In the genomic region with DNA sequence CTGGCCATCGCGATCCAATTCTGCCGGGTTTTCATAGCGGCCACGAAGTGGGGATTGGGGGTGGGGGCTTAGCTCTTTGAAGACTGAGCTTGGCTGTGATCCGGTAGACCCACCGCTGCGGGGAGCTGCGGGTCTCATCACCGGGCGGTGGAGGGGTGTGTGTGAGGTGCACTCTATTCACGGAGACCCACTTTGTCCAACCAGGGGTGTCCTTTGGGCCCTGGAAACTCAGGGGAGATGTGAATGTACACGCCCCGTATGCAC, we compare ENCODE assay signal across 8 mouse cellular contexts. TPM values are rescaled to one million over a fixed set of nuclear protein-coding genes. Genes with fewer than 3 reads are reported as not detected.
DNase-seq lines count a peak whose midpoint lies in the region; ATAC-seq and TF ChIP-seq lines count a peak whose summit lies in the region.

No protein-coding gene starts in this region.

- H3K27ac ChIP-seq in heart, embryonic 11.5 days (ENCODE audit: low read depth, low read length): peak overlapping the region; percentile 97
- H3K27ac ChIP-seq in ES-E14 (ENCODE audit: insufficient read depth, low read depth, low read length, poor library complexity, severe bottlenecking): peak overlapping the region; percentile 10; the same call in 1 of the 2 replicates
- peak overlapping the region; percentile 97 for H3K27ac ChIP-seq in liver, postnatal 0 days (ENCODE audit: low read depth)

- H3K4me2 ChIP-seq in heart, embryonic 11.5 days: peak overlapping the region; percentile 97
- peak overlapping the region; percentile 100 for H3K4me2 ChIP-seq in liver, postnatal 0 days (ENCODE audit: low read depth, low read length)

- peak overlapping the region; percentile 95 for H3K4me3 ChIP-seq in heart, embryonic 11.5 days (ENCODE audit: low read depth, low read length)
- peak overlapping the region; percentile 77 to 98 for H3K4me3 ChIP-seq in ES-E14 (ENCODE audit: insufficient read depth in 1 of 2, low read depth in 1 of 2, low read length in 2 of 2, poor library complexity in 1 of 2, severe bottlenecking in 1 of 2)
- peak overlapping the region; percentile 93 for H3K4me3 ChIP-seq in liver, postnatal 0 days (ENCODE audit: low read depth, low read length)

- peak; percentile 51 for ATAC-seq in heart, embryonic 11.5 days (replicated peaks; ENCODE audit: insufficient number of reproducible peaks, low FRiP score, low TSS enrichment)
- ATAC-seq in granulocyte monocyte progenitor cell, adult 5-6 weeks (replicated peaks; ENCODE audit: poor library complexity, severe bottlenecking): peak; percentile 13; the same call in 1 of the 2 replicates
- no peak for ATAC-seq in liver, postnatal 0 days
- no peak for ATAC-seq in monocyte, adult 5-6 weeks (replicated peaks; ENCODE audit: insufficient number of reproducible peaks, low FRiP score, low TSS enrichment, poor library complexity, severe bottlenecking)

- no peak for DNase-seq in heart, adult 11 months
- DNase-seq in ES-E14 (ENCODE audit: low read depth, low spot score): no peak
- no peak for DNase-seq in liver, postnatal 0 days
- DNase-seq in right cerebral cortex, adult 2 months (ENCODE audit: low spot score in 2 of 2): no peak
- DNase-seq in urinary bladder, adult 2 months (ENCODE audit: low spot score): no peak

- under 1% methylated on average over 14 of the region's 14 CpGs for WGBS in heart, embryonic 11.5 days (ENCODE audit: insufficient replicate concordance)
- WGBS in liver, postnatal 0 days (ENCODE audit: insufficient replicate concordance): under 1% methylated on average over 14 of the region's 14 CpGs

- in situ Hi-C loops in ES-E14 (cut with MboI; ENCODE audit: low sequenced_read_pairs in 2 of 2, unreplicated experiment in 2 of 2): loop anchor here in 1 of 2 experiments (5.0 kb wide), 1 partner anchor 34 kb away; no protein-coding TSS in a partner anchor

- H3K36me3 ChIP-seq in heart, embryonic 11.5 days (ENCODE audit: control insufficient read depth, insufficient read depth, low read length): no peaks in the 10 kb centered on the region
- no peaks in the 10 kb centered on the region; the same call in 1 of the 2 replicates for H3K36me3 ChIP-seq in ES-E14 (ENCODE audit: control insufficient read depth, insufficient read depth, low read length, poor library complexity, severe bottlenecking)
- H3K36me3 ChIP-seq in liver, postnatal 0 days (replicated peaks; ENCODE audit: insufficient read depth, low read length): no peaks in the 10 kb centered on the region

- no peak for TF ChIP-seq EP300 in liver, postnatal 0 days (IDR thresholded peaks at IDR 0.05; ENCODE audit: low read depth)

- peak overlapping the region; percentile 82 for H3K9ac ChIP-seq in heart, embryonic 11.5 days (ENCODE audit: low read depth, low read length)
- H3K9ac ChIP-seq in ES-E14 (ENCODE audit: insufficient read depth, low read depth, low read length, poor library complexity, severe bottlenecking): peak overlapping the region; percentile 73
- H3K9ac ChIP-seq in liver, postnatal 0 days (replicated peaks): peak overlapping the region; percentile 95

- H3K27me3 ChIP-seq in heart, embryonic 11.5 days (ENCODE audit: control insufficient read depth, insufficient read depth, low read length): no peaks in the 10 kb centered on the region
- no peaks in the 10 kb centered on the region for H3K27me3 ChIP-seq in liver, postnatal 0 days (ENCODE audit: insufficient read depth, low read length)

- peaks cover 12% of the 10 kb centered on the region; the same call in 1 of the 2 replicates for H3K4me1 ChIP-seq in heart, embryonic 11.5 days (ENCODE audit: control insufficient read depth, insufficient read depth, low read length)
- peaks cover 5 to 8% of the 10 kb centered on the region in 2 experiments for H3K4me1 ChIP-seq in ES-E14 (ENCODE audit: control insufficient read depth in 2 of 2, insufficient read depth in 2 of 2, low read length in 2 of 2, poor library complexity in 1 of 2)
- peaks cover 17% of the 10 kb centered on the region for H3K4me1 ChIP-seq in liver, postnatal 0 days (ENCODE audit: insufficient read depth)

- H3K9me3 ChIP-seq in heart, embryonic 11.5 days (replicated peaks; ENCODE audit: control insufficient read depth, low read length): no peaks in the 10 kb centered on the region
- H3K9me3 ChIP-seq in ES-E14 (ENCODE audit: control insufficient read depth, insufficient read depth, low read depth, low read length): no peaks in the 10 kb centered on the region
- H3K9me3 ChIP-seq in liver, postnatal 0 days (ENCODE audit: low read length): no peaks in the 10 kb centered on the region

- TF ChIP-seq CTCF in liver, postnatal 0 days (IDR thresholded peaks at IDR 0.05; ENCODE audit: low read depth): peak; percentile 22; the same call in 1 of the 2 replicates

TF ChIP-seq in ES-E14, 5 proteins besides CTCF, POLR2A, EP300 and RAD21:
- TF ChIP-seq ZNF384 (IDR thresholded peaks at IDR 0.05; ENCODE audit: low read depth, low read length): no peak
- TF ChIP-seq ZC3H11A (IDR thresholded peaks at IDR 0.05; ENCODE audit: borderline replicate concordance, low read depth, low read length): no peak

RNA-seq across cellular contexts. Expression of a gene that starts 0.7 kb away (rescaled TPM):
- 5.1 and 9.6 TPM in 2 replicates for polyA plus RNA-seq in heart, embryonic 11.5 days (2014; fragmentation: Nextera tagmentation; extraction: Ambion mirVana)
- total RNA-seq in ES-E14 (2012; rRNA removed): 70.8 and 76.5 TPM in 2 replicates
- total RNA-seq in granulocyte monocyte progenitor cell, adult 5-6 weeks (2014; fragmentation: Nextera tagmentation): 67.3 and 74.5 TPM in 2 replicates
- 98.5 and 103 TPM in 2 replicates for total RNA-seq in granulocyte monocyte progenitor cell, adult 5-6 weeks (2017)
- 5.1 and 5.9 TPM in 2 replicates for polyA plus RNA-seq in liver, postnatal 0 days (2015; fragmentation: Nextera tagmentation; extraction: Ambion mirVana)
- total RNA-seq in monocyte, adult 5-6 weeks (2017): 179 to 197 TPM (median 196 TPM) in 3 replicates
- 22.0 and 32.3 TPM in 2 replicates for polyA plus RNA-seq in urinary bladder, adult 2 months (2012; rRNA removed)

RNA-seq across cellular contexts. Expression of a gene that starts 17.0 kb away (rescaled TPM):
- polyA plus RNA-seq in heart, embryonic 11.5 days (2014; fragmentation: Nextera tagmentation; extraction: Ambion mirVana): 60.1 and 65.8 TPM in 2 replicates
- 84.9 and 99.0 TPM in 2 replicates for total RNA-seq in ES-E14 (2012; rRNA removed)
- 59.5 and 62.9 TPM in 2 replicates for total RNA-seq in granulocyte monocyte progenitor cell, adult 5-6 weeks (2014; fragmentation: Nextera tagmentation)
- 77.7 and 82.9 TPM in 2 replicates for total RNA-seq in granulocyte monocyte progenitor cell, adult 5-6 weeks (2017)
- 25.9 and 26.0 TPM in 2 replicates for polyA plus RNA-seq in liver, postnatal 0 days (2015; fragmentation: Nextera tagmentation; extraction: Ambion mirVana)
- 49.5 to 79.0 TPM (median 56.9 TPM) in 3 replicates for total RNA-seq in monocyte, adult 5-6 weeks (2017)
- polyA plus RNA-seq in urinary bladder, adult 2 months (2012; rRNA removed): 39.9 and 43.1 TPM in 2 replicates

Comparison
In these comparisons a context has a peak if more than half of its experiments do, and no peak if none do; other contexts are left out.
1. ATAC-seq: peak in heart, embryonic 11.5 days (single experiment) and granulocyte monocyte progenitor cell, adult 5-6 weeks (single experiment); none in liver, postnatal 0 days (single experiment) and monocyte, adult 5-6 weeks (single experiment).
2. H3K27ac ChIP-seq: peak in every context shown above with its lines; median percentile 97 in heart, embryonic 11.5 days; 97 in liver, postnatal 0 days; 10 in ES-E14.
3. Peak in every context shown above with its lines, with median percentiles within 50 percentile points of each other: H3K4me3 ChIP-seq and H3K9ac ChIP-seq.